ENCODE assay signal across 10 mouse cellular contexts in genomic region chr11:60165076-60165475, GRCm38 (mm10). TPM values are rescaled to one million over a fixed set of nuclear protein-coding genes. Genes with fewer than 3 reads are reported as not detected.
DNase-seq lines count a peak whose midpoint lies in the region; TF ChIP-seq lines count a peak whose summit lies in the region.
"Had no signal": no experiment of that assay in that cellular context is flagged by ENCODE, and none has a peak within 500 bp of the region (broad histone marks: within the 10 kb centered on the region; RNA-seq: fewer than 3 reads in every experiment).

No protein-coding gene starts in this region.

- no peak overlapping the region for H3K4me3 ChIP-seq in left cerebral cortex, adult 2 months
- H3K4me3 ChIP-seq: erythroblast, embryonic 14.5 days had no signal

- no peak for TF ChIP-seq POLR2A in brain, embryonic 14.5 days (IDR thresholded peaks at IDR 0.05; ENCODE audit: borderline replicate concordance, extremely low read depth, insufficient read depth, insufficient read length, poor library complexity, severe bottlenecking)

- no peak for TF ChIP-seq CTCF in brain, embryonic 14.5 days (IDR thresholded peaks at IDR 0.05; ENCODE audit: borderline replicate concordance, extremely low read depth, insufficient read depth, insufficient read length)
- no peak for TF ChIP-seq CTCF in left cerebral cortex, adult 2 months (IDR thresholded peaks at IDR 0.05)

- intact Hi-C loops in heart, postnatal 36 days (cut with DNase I) = no loop called here
- intact Hi-C loops in left cerebral cortex, adult 2 months (cut with DNase I) = no loop called here

- DNase-seq in heart, adult 8-10 months (ENCODE audit: low spot score) = peak; percentile 35
- DNase-seq in heart, postnatal 36 days = no peak
- DNase-seq in 3T3-L1 (ENCODE audit: low read depth, low spot score) = peak; percentile 81
- peak; percentile 62 for DNase-seq in brain, embryonic 14.5 days (ENCODE audit: low read depth)
- DNase-seq in kidney, postnatal 10 days = peak; percentile 60
- no peak for DNase-seq in frontal cortex, adult 2 months (ENCODE audit: extremely low spot score in 1 of 2, low spot score in 1 of 2)
- no peak for DNase-seq in c-Kit-positive CD71-positive TER-119-positive erythroid progenitor cells, embryonic 14.5 days (ENCODE audit: low spot score)
- no peak for DNase-seq in left cerebral cortex, adult 2 months (ENCODE audit: extremely low spot score in 1 of 2, low spot score in 2 of 2)

- no peak overlapping the region for H3K27ac ChIP-seq in left cerebral cortex, adult 2 months
- H3K27ac ChIP-seq: liver, embryonic 14.5 days had no signal

RNA-seq across cellular contexts. Expression of gene Srebf1, which starts 57.3 kb away (rescaled TPM):
- 10 to 100 TPM; 31.0 to 42.3 (median 36.5) TPM for total RNA-seq in heart, adult 8-10 months (2022)
- 10 to 100 TPM; 28.9 to 39.5 TPM for total RNA-seq in heart, postnatal 36 days (2021)
- polyA plus RNA-seq in brain, embryonic 14.5 days (2012; rRNA removed) = 71.9 and 78.9 TPM in 2 replicates
- 63.2 and 78.3 TPM in 2 replicates for polyA plus RNA-seq in frontal cortex, adult 2 months (2012; rRNA removed)
- total RNA-seq in left cerebral cortex, adult 2 months (2021) = 10 to 100 TPM; 50.1 to 66.1 TPM

Comparison
In these comparisons a context has a peak if more than half of its experiments do, and no peak if none do; other contexts are left out.
1. DNase-seq: peak in heart, adult 8-10 months (single experiment), 3T3-L1 (single experiment), brain, embryonic 14.5 days (single experiment) and kidney, postnatal 10 days (single experiment); none in heart, postnatal 36 days (0 of 2), frontal cortex, adult 2 months (0 of 2), c-Kit-positive CD71-positive TER-119-positive erythroid progenitor cells, embryonic 14.5 days (single experiment) and left cerebral cortex, adult 2 months (0 of 2).